Mouse (Mus musculus): ENCODE data around the gene Stard13.

GRCm38 (mm10) chr5:151248084-151248483 is 14.4 kb upstream of the Stard13 start:
- TF ChIP-seq CTCF (IDR thresholded peaks at IDR 0.05; ENCODE audit: low read depth, low read length) (no peak), EP300 (IDR thresholded peaks at IDR 0.05; ENCODE audit: insufficient read depth, low read depth, low read length) (no peak)
